Mouse (Mus musculus): ENCODE measurements around the gene Fam210b.

- TF ChIP-seq POLR2A (IDR thresholded peaks at IDR 0.05; ENCODE audit: borderline replicate concordance, low read depth, low read length): no peak
- TF ChIP-seq CTCF (IDR thresholded peaks at IDR 0.05; ENCODE audit: low read depth, low read length): no peak
These were observed 54.5 kb downstream of the Fam210b start for GRCm38 (mm10) chr2:172399901-172400300.

Data from bone marrow macrophage, adult 2 months (primary cell).